Mouse (Mus musculus): ENCODE measurements around the gene Rab11fip3. TPM values are rescaled to one million over a fixed set of nuclear protein-coding genes. Genes with fewer than 3 reads are reported as not detected.

The Rab11fip3 gene
- polyA plus RNA-seq, 1 experiment from 2014 or later, result 21.0 TPM

DNA sequence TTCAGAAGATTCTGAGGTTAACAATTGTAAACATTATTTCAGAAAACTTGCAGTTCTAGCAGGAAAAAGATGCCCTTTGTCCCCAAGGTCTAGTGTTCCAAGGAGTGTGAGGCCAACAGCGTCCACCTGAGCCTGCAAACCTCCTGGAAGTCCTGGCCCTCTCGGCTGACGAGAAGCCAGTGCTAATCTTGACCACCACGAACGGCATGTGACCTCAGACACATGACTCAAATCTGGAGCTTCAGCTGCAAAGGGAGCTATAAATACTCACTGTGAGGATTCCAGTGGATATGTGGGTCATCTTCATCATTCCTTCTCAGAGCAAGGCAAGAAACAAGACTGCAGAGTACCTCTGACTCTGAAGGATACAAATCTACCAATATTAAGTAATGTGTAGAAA lies 51.4 kb downstream of the Rab11fip3 start:
- WGBS, result 85% methylated on average over 5 of the region's 5 CpGs
- H3K36me3 ChIP-seq (replicated peaks), result peaks cover 71% of the 10 kb centered on the region
- H3K9me3 ChIP-seq, result no peaks in the 10 kb centered on the region
- H3K27me3 ChIP-seq (ENCODE audit: poor library complexity, severe bottlenecking), result no peaks in the 10 kb centered on the region
- DNase-seq (ENCODE audit: extremely low spot score, low spot score), result no peak
- H3K27ac ChIP-seq, result no peak overlapping the region
- H3K4me3 ChIP-seq, result no peak overlapping the region
- no peaks in the 10 kb centered on the region for H3K4me1 ChIP-seq

DNA sequence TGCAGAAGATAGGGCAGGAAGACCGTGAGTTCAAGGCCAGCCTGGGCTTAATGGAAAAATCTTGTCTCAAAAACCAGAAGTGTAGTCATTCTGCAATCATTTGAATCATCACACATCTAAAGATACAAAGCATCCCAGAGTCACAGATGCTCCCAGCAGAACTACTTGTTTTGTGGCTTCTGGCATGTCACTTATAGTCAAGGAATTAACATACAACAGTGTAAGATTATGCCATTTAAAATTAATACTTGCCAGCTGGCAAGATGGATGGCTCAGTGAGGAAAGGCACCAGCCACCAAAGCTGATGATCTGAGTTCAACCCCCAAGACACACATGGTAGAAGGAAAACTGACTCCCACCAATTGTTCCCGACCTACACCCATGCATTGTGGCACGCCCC lies 52.3 kb downstream of the Rab11fip3 start:
- Histone ChIP-seq H3K4me1 (0 out of 2 replicates have a peak, but pooled peaks cover under 1% of the 10 kb centered on the region), H3K9me3 (no peaks in the 10 kb centered on the region), H3K27ac (no peak overlapping the region), H3K27me3 (ENCODE audit: poor library complexity, severe bottlenecking) (no peaks in the 10 kb centered on the region), H3K36me3 (replicated peaks) (peaks cover 73% of the 10 kb centered on the region), H3K4me3 (no peak overlapping the region)
- no peak for DNase-seq (ENCODE audit: extremely low spot score, low spot score)
- 89% methylated on average over 3 of the region's 3 CpGs for WGBS

DNA sequence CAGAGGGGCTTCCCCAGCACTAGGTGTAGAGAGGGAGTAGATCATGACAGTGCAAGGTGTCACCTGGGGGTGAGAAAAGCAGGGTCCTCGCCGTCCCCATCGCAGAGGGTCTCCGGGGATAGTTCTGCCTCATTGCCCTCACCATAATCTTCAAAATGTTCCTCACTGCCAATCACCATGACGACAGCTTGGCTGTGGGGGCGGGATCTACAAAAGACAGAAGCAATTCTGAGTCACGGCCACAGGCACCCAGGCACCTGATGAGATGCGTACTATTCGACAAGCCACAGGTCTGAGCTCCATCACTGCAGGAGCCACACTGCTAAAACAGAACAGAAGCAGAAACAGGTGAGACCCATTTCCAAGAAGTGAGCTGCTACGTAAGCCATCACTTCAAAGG lies 55.6 kb downstream of the Rab11fip3 start:
- DNase-seq (ENCODE audit: extremely low spot score, low spot score), result no peak
- H3K36me3 ChIP-seq (replicated peaks), result peaks cover 83% of the 10 kb centered on the region
- WGBS, result 87% methylated on average over 10 of the region's 10 CpGs
- 0 out of 2 replicates have a peak, but pooled peaks cover 3% of the 10 kb centered on the region for H3K4me1 ChIP-seq
- H3K27ac ChIP-seq, result no peak overlapping the region
- no peaks in the 10 kb centered on the region for H3K27me3 ChIP-seq (ENCODE audit: poor library complexity, severe bottlenecking)
- no peak overlapping the region for H3K4me3 ChIP-seq
- no peaks in the 10 kb centered on the region for H3K9me3 ChIP-seq

DNA sequence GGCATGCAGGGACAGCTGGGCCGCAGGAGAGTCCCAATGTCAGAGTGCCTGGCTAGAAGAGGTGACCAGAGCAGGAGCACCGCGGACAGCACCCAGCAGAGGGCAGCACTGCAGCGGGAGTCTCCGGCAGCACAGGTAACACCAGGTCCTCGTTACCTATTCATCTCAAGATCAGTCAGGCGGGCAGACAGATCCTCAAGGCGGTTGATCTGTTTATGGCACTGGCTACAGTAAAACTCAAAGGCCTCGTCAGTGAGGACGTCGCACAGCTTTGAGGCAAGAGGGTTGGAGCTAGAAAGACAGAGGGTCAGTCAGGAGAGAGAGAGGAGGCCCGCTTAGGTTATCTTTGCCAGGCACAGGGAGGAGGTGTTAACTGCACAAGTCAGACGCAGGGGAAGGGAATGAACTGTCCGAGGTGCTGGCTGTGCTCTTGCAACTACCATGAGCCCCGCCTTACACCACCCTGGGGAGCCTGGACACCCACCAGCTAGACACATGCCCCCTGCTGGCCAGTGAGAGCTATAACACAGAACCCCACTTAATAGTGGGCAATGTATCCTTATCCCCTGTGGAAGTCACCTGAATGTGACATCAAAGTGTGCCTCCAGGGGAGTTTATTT lies 57.4 kb downstream of the Rab11fip3 start:
- DNase-seq (ENCODE audit: extremely low spot score, low spot score), result peak; percentile 55
- Histone ChIP-seq H3K9me3 (no peaks in the 10 kb centered on the region), H3K4me1 (0 out of 2 replicates have a peak, but pooled peaks cover 3% of the 10 kb centered on the region), H3K27ac (no peak overlapping the region), H3K36me3 (replicated peaks) (peaks cover 88% of the 10 kb centered on the region), H3K4me3 (peak overlapping the region; percentile 7; the same call in 1 of the 2 replicates), H3K27me3 (ENCODE audit: poor library complexity, severe bottlenecking) (no peaks in the 10 kb centered on the region)
- WGBS, result 14% methylated on average over 15 of the region's 15 CpGs

DNA sequence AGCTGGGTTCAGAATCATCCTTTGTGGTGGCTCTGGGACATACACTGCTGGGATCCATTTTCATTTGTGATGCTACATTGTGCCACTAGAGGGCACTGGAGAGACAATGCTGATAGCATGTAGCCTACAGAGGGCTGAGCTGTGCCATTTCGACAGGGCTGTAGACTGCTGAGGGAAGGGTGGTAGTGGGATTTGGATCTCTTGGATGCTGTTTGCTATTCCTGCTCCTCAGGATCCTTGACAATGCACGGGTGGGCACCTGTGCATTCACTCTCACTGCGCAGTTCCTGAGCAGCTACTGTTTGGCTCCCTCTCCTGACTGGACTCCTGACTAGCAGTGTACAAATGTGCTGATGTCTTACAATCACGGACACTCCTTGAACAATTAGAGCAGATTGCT lies 59.8 kb downstream of the Rab11fip3 start:
- H3K27me3 ChIP-seq (ENCODE audit: poor library complexity, severe bottlenecking), result no peaks in the 10 kb centered on the region
- WGBS, result 35% methylated on average over 4 of the region's 4 CpGs
- peaks cover 93% of the 10 kb centered on the region for H3K36me3 ChIP-seq (replicated peaks)

DNA sequence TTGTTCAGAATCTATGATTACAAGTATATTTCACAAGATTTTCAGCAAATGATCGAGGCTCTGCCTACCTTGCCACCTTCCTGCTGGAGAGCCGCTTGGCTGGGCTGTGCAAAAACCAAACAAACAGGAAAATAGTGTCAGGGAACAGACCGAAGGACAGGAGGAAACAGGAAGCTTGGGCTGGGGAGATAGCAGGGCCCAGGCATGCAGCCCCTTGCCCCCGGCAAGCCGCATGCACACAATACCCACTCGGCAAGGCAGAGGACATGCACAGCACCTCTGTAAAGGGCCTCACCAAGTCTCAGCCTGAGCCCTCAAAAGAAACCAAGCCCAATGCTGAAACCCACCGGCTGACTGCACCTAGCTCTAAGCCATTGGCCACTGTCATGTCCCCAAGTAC lies 60.6 kb downstream of the Rab11fip3 start:
- Histone ChIP-seq H3K27ac (no peak overlapping the region), H3K36me3 (replicated peaks) (peaks cover 93% of the 10 kb centered on the region), H3K4me1 (0 out of 2 replicates have a peak, but pooled peaks cover 3% of the 10 kb centered on the region), H3K27me3 (ENCODE audit: poor library complexity, severe bottlenecking) (no peaks in the 10 kb centered on the region), H3K9me3 (no peaks in the 10 kb centered on the region), H3K4me3 (no peak overlapping the region)
- DNase-seq (ENCODE audit: extremely low spot score, low spot score), result no peak
- 89% methylated on average over 7 of the region's 7 CpGs for WGBS

More for the DNA sequence above, 59.8 kb downstream of the Rab11fip3 start:
- Histone ChIP-seq H3K9me3 (no peaks in the 10 kb centered on the region), H3K4me1 (0 out of 2 replicates have a peak, but pooled peaks cover 3% of the 10 kb centered on the region), H3K27ac (no peak overlapping the region), H3K4me3 (no peak overlapping the region)
- DNase-seq (ENCODE audit: extremely low spot score, low spot score), result peak; percentile 61

DNA sequence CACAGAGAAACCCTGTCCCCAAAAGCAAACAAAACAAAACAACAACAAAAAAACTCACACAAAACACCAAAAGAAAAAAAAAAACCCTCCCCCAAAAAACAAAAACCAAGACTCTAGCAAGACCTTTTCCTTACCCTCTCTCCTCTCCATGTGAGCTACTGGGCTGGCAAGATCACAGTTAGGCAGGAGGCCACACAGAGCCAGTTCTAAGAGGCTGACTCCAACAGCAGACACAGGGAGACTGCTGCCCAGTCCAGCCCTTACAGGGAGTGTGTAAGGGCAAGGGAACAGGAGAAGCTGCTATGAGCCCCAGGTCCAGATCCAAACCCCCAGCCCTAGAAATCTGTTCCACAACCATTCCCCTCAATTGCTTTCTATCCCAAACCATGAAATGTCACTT lies 61.0 kb downstream of the Rab11fip3 start:
- no peak for DNase-seq (ENCODE audit: extremely low spot score, low spot score)
- no peak overlapping the region for H3K27ac ChIP-seq
- no peak overlapping the region for H3K4me3 ChIP-seq
- H3K36me3 ChIP-seq (replicated peaks), result peaks cover 93% of the 10 kb centered on the region
- 0 out of 2 replicates have a peak, but pooled peaks cover 3% of the 10 kb centered on the region for H3K4me1 ChIP-seq
- H3K9me3 ChIP-seq, result no peaks in the 10 kb centered on the region
- H3K27me3 ChIP-seq (ENCODE audit: poor library complexity, severe bottlenecking), result no peaks in the 10 kb centered on the region

DNA sequence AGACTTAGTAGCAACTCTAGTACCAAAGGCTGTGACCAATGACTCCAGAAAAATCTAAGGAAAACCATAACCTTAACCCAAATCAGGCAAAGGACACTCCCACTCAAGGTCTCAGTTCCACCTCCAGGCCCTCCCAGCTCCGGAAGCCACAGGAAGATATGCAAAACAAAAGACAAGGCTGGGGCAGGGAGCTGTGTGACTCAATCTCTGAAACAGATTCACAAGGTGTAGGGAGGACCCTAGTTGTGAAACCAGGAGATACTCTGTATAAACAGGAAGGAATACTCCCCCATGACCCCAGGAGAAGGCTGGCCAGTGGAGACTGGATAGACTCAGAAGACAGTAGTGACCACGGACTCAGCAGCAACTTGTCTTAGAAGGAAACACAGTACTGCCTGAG lies 61.7 kb downstream of the Rab11fip3 start:
- peaks cover 93% of the 10 kb centered on the region for H3K36me3 ChIP-seq (replicated peaks)

DNA sequence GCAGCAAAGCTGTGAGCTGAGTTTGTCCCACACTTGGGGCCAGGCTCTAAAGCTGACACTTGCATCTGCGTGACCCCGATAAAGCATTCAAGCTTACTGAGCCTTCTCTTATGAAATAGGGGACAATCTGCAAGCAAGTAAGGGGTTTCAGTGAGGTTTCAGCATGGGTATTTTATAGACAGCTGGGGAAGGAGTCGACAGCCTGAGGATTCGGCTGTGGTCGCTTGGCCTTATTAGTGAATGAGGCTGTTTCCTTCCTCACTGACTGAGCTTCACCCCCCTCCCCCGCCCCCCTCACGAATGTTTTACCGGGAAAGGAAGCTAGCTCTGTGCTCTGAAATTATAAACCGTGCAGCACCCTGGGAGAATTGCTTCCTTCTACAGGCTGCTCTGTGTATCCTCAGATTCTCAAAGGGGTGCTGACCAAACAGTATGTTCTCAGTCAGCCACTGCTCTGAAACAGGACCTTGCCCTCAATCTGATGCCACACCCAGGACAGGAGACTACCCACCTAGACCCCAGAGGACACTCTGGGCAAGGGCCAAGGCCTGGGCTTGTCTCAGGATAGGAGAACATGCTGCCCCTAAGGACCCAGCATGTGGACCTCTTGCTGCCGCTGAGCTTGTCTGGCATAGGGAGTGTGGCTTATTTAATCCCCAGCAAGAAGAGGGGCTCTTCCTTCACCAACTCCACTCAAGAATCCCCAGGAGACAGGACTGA lies 63.5 kb downstream of the Rab11fip3 start:
- Histone ChIP-seq H3K27me3 (ENCODE audit: poor library complexity, severe bottlenecking) (no peaks in the 10 kb centered on the region), H3K27ac (no peak overlapping the region), H3K4me1 (no peaks in the 10 kb centered on the region), H3K4me3 (no peak overlapping the region), H3K9me3 (no peaks in the 10 kb centered on the region), H3K36me3 (replicated peaks) (peaks cover 92% of the 10 kb centered on the region)
- DNase-seq (ENCODE audit: extremely low spot score, low spot score), result no peak
- 88% methylated on average over 10 of the region's 10 CpGs for whole genome bisulfite sequencing

More for the DNA sequence above, 61.7 kb downstream of the Rab11fip3 start:
- H3K9me3 ChIP-seq, result no peaks in the 10 kb centered on the region
- 0 out of 2 replicates have a peak, but pooled peaks cover 3% of the 10 kb centered on the region for H3K4me1 ChIP-seq
- no peak overlapping the region for H3K4me3 ChIP-seq
- WGBS, result 82% methylated on average over 2 of the region's 2 CpGs
- DNase-seq (ENCODE audit: extremely low spot score, low spot score), result no peak
- H3K27me3 ChIP-seq (ENCODE audit: poor library complexity, severe bottlenecking), result no peaks in the 10 kb centered on the region
- H3K27ac ChIP-seq, result no peak overlapping the region

DNA sequence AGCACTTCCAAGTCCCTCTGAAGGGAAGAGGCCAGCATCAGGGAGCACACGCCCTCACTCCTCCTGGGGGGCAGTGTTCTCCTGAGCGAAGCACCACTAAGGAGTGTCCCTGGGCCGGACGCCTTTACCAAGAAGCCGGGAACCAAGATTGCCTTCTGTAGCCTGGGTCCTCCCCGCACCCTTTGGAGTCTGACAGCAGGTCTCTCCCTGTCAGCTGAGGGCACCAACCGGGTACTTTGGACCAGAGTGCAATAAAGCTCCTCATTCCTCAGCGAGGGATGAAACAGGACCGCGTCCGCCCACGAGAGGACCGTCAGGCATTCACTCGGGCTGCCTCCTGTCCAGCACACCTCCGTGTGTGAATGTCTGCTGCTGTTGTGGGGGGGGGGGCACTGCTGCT lies 64.6 kb downstream of the Rab11fip3 start:
- no peaks in the 10 kb centered on the region for H3K9me3 ChIP-seq
- H3K36me3 ChIP-seq (replicated peaks), result peaks cover 87% of the 10 kb centered on the region
- WGBS, result 91% methylated on average over 15 of the region's 15 CpGs
- DNase-seq (ENCODE audit: extremely low spot score, low spot score), result no peak
- no peak overlapping the region for H3K4me3 ChIP-seq
- no peaks in the 10 kb centered on the region for H3K27me3 ChIP-seq (ENCODE audit: poor library complexity, severe bottlenecking)
- no peaks in the 10 kb centered on the region for H3K4me1 ChIP-seq
- no peak overlapping the region for H3K27ac ChIP-seq

DNA sequence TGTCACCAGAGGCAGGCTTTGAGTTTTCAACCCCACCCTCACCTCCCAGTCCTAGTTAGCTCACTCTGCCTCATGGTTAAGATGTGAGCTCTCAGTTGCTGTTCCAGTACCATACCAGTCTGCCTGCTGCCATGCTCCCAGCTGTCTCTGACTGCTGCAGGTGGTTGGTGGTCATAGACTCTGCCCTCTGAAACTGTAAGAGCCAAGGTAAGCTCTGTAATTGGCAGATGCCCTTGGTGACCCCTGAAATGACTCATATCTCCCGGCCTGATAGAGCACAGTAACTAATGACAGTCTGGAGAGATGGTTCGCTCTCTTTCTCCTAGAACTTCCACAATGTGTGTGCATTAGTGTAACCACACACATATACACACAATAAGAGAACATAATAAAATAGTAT lies 65.5 kb downstream of the Rab11fip3 start:
- no peaks in the 10 kb centered on the region for H3K4me1 ChIP-seq
- H3K9me3 ChIP-seq, result no peaks in the 10 kb centered on the region
- peaks cover 87% of the 10 kb centered on the region for H3K36me3 ChIP-seq (replicated peaks)
- no peak for DNase-seq (ENCODE audit: extremely low spot score, low spot score)
- no peak overlapping the region for H3K27ac ChIP-seq
- no peak overlapping the region for H3K4me3 ChIP-seq
- WGBS, result 95% methylated on average over 2 of the region's 2 CpGs
- H3K27me3 ChIP-seq (ENCODE audit: poor library complexity, severe bottlenecking), result no peaks in the 10 kb centered on the region

DNA sequence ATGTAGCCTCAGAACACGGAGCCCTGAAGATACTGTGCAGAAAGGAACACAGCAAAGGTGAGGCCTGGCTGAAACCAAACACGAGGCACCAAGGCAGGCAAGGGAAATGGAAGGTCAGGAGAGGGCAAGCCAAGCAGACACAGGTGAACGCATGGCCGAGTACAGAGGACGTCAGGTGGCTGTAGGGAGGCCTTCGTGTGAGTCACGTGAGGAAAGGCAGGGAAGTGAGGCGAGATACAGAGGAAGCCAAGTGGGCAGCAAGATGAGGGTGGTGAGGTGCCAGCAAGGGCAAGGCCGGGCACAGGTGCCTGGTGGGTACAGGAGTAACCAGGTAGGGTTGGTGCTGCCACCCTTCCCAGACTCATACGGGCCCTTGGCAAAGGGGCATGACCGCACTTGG lies 70.9 kb downstream of the Rab11fip3 start:
- H3K9me3 ChIP-seq, result no peaks in the 10 kb centered on the region
- H3K27ac ChIP-seq, result no peak overlapping the region
- no peaks in the 10 kb centered on the region for H3K4me1 ChIP-seq
- H3K36me3 ChIP-seq (replicated peaks), result peaks cover 83% of the 10 kb centered on the region
- no peak overlapping the region for H3K4me3 ChIP-seq
- WGBS, result 92% methylated on average over 11 of the region's 11 CpGs
- H3K27me3 ChIP-seq (ENCODE audit: poor library complexity, severe bottlenecking), result no peaks in the 10 kb centered on the region
- no peak for DNase-seq (ENCODE audit: extremely low spot score, low spot score)

DNA sequence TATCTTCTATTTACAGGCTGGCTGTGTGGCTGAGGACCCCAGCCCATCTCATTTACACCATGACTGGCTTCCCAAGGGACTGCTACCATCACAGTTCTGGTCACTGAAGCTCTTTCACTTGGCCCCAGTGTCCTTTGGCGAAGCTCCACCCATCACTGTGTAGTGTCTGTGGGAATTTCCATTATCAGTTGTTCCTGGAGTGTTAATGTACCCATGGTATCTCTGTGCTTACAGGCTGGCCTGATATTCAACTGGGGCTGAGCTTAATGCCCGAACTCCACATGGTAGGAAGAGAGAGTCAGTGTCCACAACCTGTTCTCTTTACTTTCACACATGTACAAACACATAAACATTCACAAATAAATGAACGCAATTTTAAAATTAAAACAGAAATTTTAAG lies 75.9 kb downstream of the Rab11fip3 start:
- H3K27ac ChIP-seq, result no peak overlapping the region
- WGBS, result 89% methylated on average over 3 of the region's 3 CpGs
- no peak for DNase-seq (ENCODE audit: extremely low spot score, low spot score)
- H3K4me3 ChIP-seq, result no peak overlapping the region
- no peaks in the 10 kb centered on the region for H3K4me1 ChIP-seq
- no peaks in the 10 kb centered on the region for H3K9me3 ChIP-seq
- no peaks in the 10 kb centered on the region for H3K27me3 ChIP-seq (ENCODE audit: poor library complexity, severe bottlenecking)
- peaks cover 92% of the 10 kb centered on the region for H3K36me3 ChIP-seq (replicated peaks)

All from forebrain, embryonic 10.5 days (tissue).